Mouse (Mus musculus): ENCODE results near the gene Grm3. TPM values are rescaled to one million over a fixed set of nuclear protein-coding genes. Genes with fewer than 3 reads are reported as not detected.
A peak's percentile ranks its signal among the peaks of the same experiment; 100 is the strongest.

The Grm3 gene
- polyA plus RNA-seq, 1 experiment = not detected

GRCm38 (mm10) chr5:9495456-9495855, 229.5 kb downstream of the Grm3 start:
- Histone ChIP-seq H3K27me3 (ENCODE audit: control insufficient read depth, insufficient read depth, insufficient read length) (no peaks in the 10 kb centered on the region), H3ac (ENCODE audit: control insufficient read depth, insufficient read length) (no peak overlapping the region), H3K36me3 (ENCODE audit: control insufficient read depth, insufficient read depth) (no peaks in the 10 kb centered on the region), H3K4me2 (ENCODE audit: low read depth) (no peak overlapping the region), H3K4me3 (no peak overlapping the region), H3K79me2 (ENCODE audit: control insufficient read depth, insufficient read depth) (no peaks in the 10 kb centered on the region)
- TF ChIP-seq SRF (IDR thresholded peaks at IDR 0.05; ENCODE audit: control insufficient read depth, insufficient read length, low read depth) (no peak), CEBPB (IDR thresholded peaks at IDR 0.05; ENCODE audit: insufficient read depth, poor library complexity, severe bottlenecking) (no peak), USF1 (IDR thresholded peaks at IDR 0.05; ENCODE audit: low read depth) (no peak), POLR2A (IDR thresholded peaks at IDR 0.05; ENCODE audit: insufficient read length, low read depth) (no peak), MYOD1 (IDR thresholded peaks at IDR 0.05; ENCODE audit: control insufficient read depth in 1 of 3, insufficient read length in 2 of 3, low read depth in 2 of 3) (no peak), E2F4 (IDR thresholded peaks at IDR 0.05; ENCODE audit: insufficient read depth) (no peak), POLR2AphosphoS2 (IDR thresholded peaks at IDR 0.05; ENCODE audit: insufficient read length, low read depth) (no peak), TCF3 (IDR thresholded peaks at IDR 0.05; ENCODE audit: insufficient read length, low read depth) (no peak), TCF12 (IDR thresholded peaks at IDR 0.05; ENCODE audit: insufficient read depth, poor library complexity, severe bottlenecking) (no peak), MYOG (IDR thresholded peaks at IDR 0.05; ENCODE audit: control insufficient read depth in 1 of 3, insufficient read depth in 1 of 3, insufficient read length in 2 of 3, low read depth in 2 of 3) (no peak), REST (IDR thresholded peaks at IDR 0.05; ENCODE audit: insufficient read depth, insufficient read length) (no peak), MAX (IDR thresholded peaks at IDR 0.05; ENCODE audit: low read depth) (no peak)

GRCm38 (mm10) chr5:9477587-9477986, 247.4 kb downstream of the Grm3 start:
- H3K4me2 ChIP-seq (ENCODE audit: low read depth) = no peak overlapping the region
- no peak overlapping the region for H3ac ChIP-seq (ENCODE audit: control insufficient read depth, insufficient read length)
- no peaks in the 10 kb centered on the region for H3K27me3 ChIP-seq (ENCODE audit: control insufficient read depth, insufficient read depth, insufficient read length)
- no peaks in the 10 kb centered on the region for H3K79me2 ChIP-seq (ENCODE audit: control insufficient read depth, insufficient read depth)
- no peak for TF ChIP-seq REST (IDR thresholded peaks at IDR 0.05; ENCODE audit: insufficient read depth, insufficient read length)
- no peak overlapping the region for H3K4me3 ChIP-seq
- H3K36me3 ChIP-seq (ENCODE audit: control insufficient read depth, insufficient read depth) = no peaks in the 10 kb centered on the region

- no peak overlapping the region for H3ac ChIP-seq (ENCODE audit: control insufficient read depth, insufficient read length)
- no peaks in the 10 kb centered on the region for H3K36me3 ChIP-seq (ENCODE audit: control insufficient read depth, insufficient read depth)
- no peaks in the 10 kb centered on the region for H3K79me2 ChIP-seq (ENCODE audit: control insufficient read depth, insufficient read depth)
- H3K4me2 ChIP-seq (ENCODE audit: low read depth) = no peak overlapping the region
- no peaks in the 10 kb centered on the region for H3K27me3 ChIP-seq (ENCODE audit: control insufficient read depth, insufficient read depth, insufficient read length)
- H3K4me3 ChIP-seq = no peak overlapping the region
- no peak for TF ChIP-seq REST (IDR thresholded peaks at IDR 0.05; ENCODE audit: insufficient read depth, insufficient read length)
- no peak for TF ChIP-seq SRF (IDR thresholded peaks at IDR 0.05; ENCODE audit: control insufficient read depth, insufficient read length, low read depth)
Measured at GRCm38 (mm10) chr5:9453298-9453697, 271.7 kb downstream of the Grm3 start.

- H3K79me2 ChIP-seq (ENCODE audit: control insufficient read depth, insufficient read depth) = no peaks in the 10 kb centered on the region
- no peak overlapping the region for H3ac ChIP-seq (ENCODE audit: control insufficient read depth, insufficient read length)
- no peak overlapping the region for H3K4me2 ChIP-seq (ENCODE audit: low read depth)
- TF ChIP-seq MAX (IDR thresholded peaks at IDR 0.05; ENCODE audit: low read depth) = no peak
- TF ChIP-seq POLR2AphosphoS2 (IDR thresholded peaks at IDR 0.05; ENCODE audit: insufficient read length, low read depth) = no peak
- no peak for TF ChIP-seq REST (IDR thresholded peaks at IDR 0.05; ENCODE audit: insufficient read depth, insufficient read length)
- H3K36me3 ChIP-seq (ENCODE audit: control insufficient read depth, insufficient read depth) = no peaks in the 10 kb centered on the region
- no peak overlapping the region for H3K4me3 ChIP-seq
- H3K27me3 ChIP-seq (ENCODE audit: control insufficient read depth, insufficient read depth, insufficient read length) = no peaks in the 10 kb centered on the region
Measured at GRCm38 (mm10) chr5:9449570-9449969, 275.4 kb downstream of the Grm3 start.

GRCm38 (mm10) chr5:9448931-9449330, 276.0 kb downstream of the Grm3 start:
- no peak overlapping the region for H3ac ChIP-seq (ENCODE audit: control insufficient read depth, insufficient read length)
- no peak overlapping the region for H3K4me3 ChIP-seq
- no peaks in the 10 kb centered on the region for H3K27me3 ChIP-seq (ENCODE audit: control insufficient read depth, insufficient read depth, insufficient read length)
- no peak for TF ChIP-seq TCF12 (IDR thresholded peaks at IDR 0.05; ENCODE audit: insufficient read depth, poor library complexity, severe bottlenecking)
- TF ChIP-seq POLR2AphosphoS2 (IDR thresholded peaks at IDR 0.05; ENCODE audit: insufficient read length, low read depth) = no peak
- TF ChIP-seq SRF (IDR thresholded peaks at IDR 0.05; ENCODE audit: control insufficient read depth, insufficient read length, low read depth) = no peak
- no peak for TF ChIP-seq CEBPB (IDR thresholded peaks at IDR 0.05; ENCODE audit: insufficient read depth, poor library complexity, severe bottlenecking)
- no peak for TF ChIP-seq MYOD1 (IDR thresholded peaks at IDR 0.05; ENCODE audit: control insufficient read depth in 1 of 3, insufficient read length in 2 of 3, low read depth in 2 of 3)
- no peak for TF ChIP-seq MYOG (IDR thresholded peaks at IDR 0.05; ENCODE audit: control insufficient read depth in 1 of 3, insufficient read depth in 1 of 3, insufficient read length in 2 of 3, low read depth in 2 of 3)
- no peak for TF ChIP-seq MAX (IDR thresholded peaks at IDR 0.05; ENCODE audit: low read depth)
- no peak for TF ChIP-seq REST (IDR thresholded peaks at IDR 0.05; ENCODE audit: insufficient read depth, insufficient read length)
- TF ChIP-seq POLR2A (IDR thresholded peaks at IDR 0.05; ENCODE audit: insufficient read length, low read depth) = no peak
- no peak for TF ChIP-seq TCF3 (IDR thresholded peaks at IDR 0.05; ENCODE audit: insufficient read length, low read depth)
- no peak for TF ChIP-seq E2F4 (IDR thresholded peaks at IDR 0.05; ENCODE audit: insufficient read depth)
- no peak for TF ChIP-seq USF1 (IDR thresholded peaks at IDR 0.05; ENCODE audit: low read depth)
- no peaks in the 10 kb centered on the region for H3K36me3 ChIP-seq (ENCODE audit: control insufficient read depth, insufficient read depth)
- no peak overlapping the region for H3K4me2 ChIP-seq (ENCODE audit: low read depth)
- H3K79me2 ChIP-seq (ENCODE audit: control insufficient read depth, insufficient read depth) = no peaks in the 10 kb centered on the region

- no peak overlapping the region for H3K4me3 ChIP-seq
- no peaks in the 10 kb centered on the region for H3K79me2 ChIP-seq (ENCODE audit: control insufficient read depth, insufficient read depth)
- H3K27me3 ChIP-seq (ENCODE audit: control insufficient read depth, insufficient read depth, insufficient read length) = no peaks in the 10 kb centered on the region
- no peaks in the 10 kb centered on the region for H3K36me3 ChIP-seq (ENCODE audit: control insufficient read depth, insufficient read depth)
- H3ac ChIP-seq (ENCODE audit: control insufficient read depth, insufficient read length) = no peak overlapping the region
- H3K4me2 ChIP-seq (ENCODE audit: low read depth) = no peak overlapping the region
- TF ChIP-seq POLR2AphosphoS2 (IDR thresholded peaks at IDR 0.05; ENCODE audit: insufficient read length, low read depth) = no peak
- TF ChIP-seq USF1 (IDR thresholded peaks at IDR 0.05; ENCODE audit: low read depth) = no peak
- TF ChIP-seq REST (IDR thresholded peaks at IDR 0.05; ENCODE audit: insufficient read depth, insufficient read length) = peak; percentile 52
Measured at GRCm38 (mm10) chr5:9446146-9446545, 278.8 kb downstream of the Grm3 start.
